Comparison of ENCODE assay signal across 11 mouse cellular contexts in genomic region chr19:9942539-9943533, GRCm38 (mm10). TPM values are rescaled to one million over a fixed set of nuclear protein-coding genes. Genes with fewer than 3 reads are reported as not detected.
A peak's percentile ranks its signal among the peaks of the same experiment; 100 is the strongest.
DNase-seq lines count a peak whose midpoint lies in the region; ATAC-seq and TF ChIP-seq lines count a peak whose summit lies in the region.
"Had no signal": no experiment of that assay in that cellular context is flagged by ENCODE, and none has a peak within 500 bp of the region (broad histone marks: within the 10 kb centered on the region; RNA-seq: fewer than 3 reads in every experiment).

No protein-coding gene starts in this region.

- TF ChIP-seq EP300 in heart, postnatal 0 days (IDR thresholded peaks at IDR 0.05; ENCODE audit: low read depth), result no peak

- no peaks in the 10 kb centered on the region for H3K27me3 ChIP-seq in kidney, embryonic 16.5 days (ENCODE audit: insufficient read depth, low read length)
- no peaks in the 10 kb centered on the region for H3K27me3 ChIP-seq in heart, postnatal 0 days (ENCODE audit: control insufficient read depth, insufficient read depth, low read length)

- H3K4me3 ChIP-seq in kidney, embryonic 16.5 days (ENCODE audit: low read length), result no peak overlapping the region
- H3K4me3 ChIP-seq in heart, postnatal 0 days (ENCODE audit: low read depth, low read length), result no peak overlapping the region

- peaks cover 14% of the 10 kb centered on the region for H3K4me1 ChIP-seq in kidney, embryonic 16.5 days (ENCODE audit: insufficient read depth, low read length)
- peaks cover 14% of the 10 kb centered on the region for H3K4me1 ChIP-seq in heart, postnatal 0 days (ENCODE audit: control insufficient read depth, insufficient read depth)

- 42% methylated on average over 10 of the region's 10 CpGs for whole genome bisulfite sequencing in kidney, embryonic 16.5 days
- 35% methylated on average over 10 of the region's 10 CpGs for WGBS in heart, postnatal 0 days

- no peak overlapping the region for H3K27ac ChIP-seq in kidney, embryonic 16.5 days (ENCODE audit: low read length)
- H3K27ac ChIP-seq in heart, postnatal 0 days (ENCODE audit: low read depth), result peak overlapping the region; percentile 28; the same call in 1 of the 2 replicates

- TF ChIP-seq CTCF in heart, postnatal 0 days (IDR thresholded peaks at IDR 0.05; ENCODE audit: low read depth), result no peak

- no peaks in the 10 kb centered on the region for H3K9me3 ChIP-seq in kidney, embryonic 16.5 days (ENCODE audit: low read length)
- no peaks in the 10 kb centered on the region for H3K9me3 ChIP-seq in heart, postnatal 0 days (replicated peaks; ENCODE audit: control insufficient read depth, low read length)

- no peaks in the 10 kb centered on the region for H3K36me3 ChIP-seq in kidney, embryonic 16.5 days (ENCODE audit: insufficient read depth, low read length)
- no peaks in the 10 kb centered on the region for H3K36me3 ChIP-seq in heart, postnatal 0 days (replicated peaks; ENCODE audit: control insufficient read depth, insufficient read depth, low read length)

- H3K4me2 ChIP-seq in kidney, embryonic 16.5 days (replicated peaks; ENCODE audit: low read depth, low read length), result no peak overlapping the region
- no peak overlapping the region for H3K4me2 ChIP-seq in heart, postnatal 0 days (ENCODE audit: low read depth, low read length)

- DNase-seq in kidney, adult 18-20 months, result no peak
- DNase-seq in MN1 (ENCODE audit: low spot score), result peak; percentile 16
- peak; percentile 18 for DNase-seq in heart, postnatal 0 days (ENCODE audit: low spot score)
- DNase-seq in cerebellum, postnatal 25 days, result no peak
- DNase-seq in frontal cortex, postnatal 36 days (ENCODE audit: low spot score in 2 of 2), result no peak
- DNase-seq in cerebellum, postnatal 14 days, result no peak
- DNase-seq: gastrocnemius, postnatal 36 days; layer of hippocampus, postnatal 36 days; thymus, adult 18-20 months had no signal

- ATAC-seq in kidney, embryonic 16.5 days (ENCODE audit: low FRiP score, low TSS enrichment), result peak; percentile 60; the same call in 1 of the 2 replicates
- peak; percentile 34 for ATAC-seq in heart, postnatal 0 days (ENCODE audit: insufficient read depth, low read depth)
- ATAC-seq in megakaryocyte, adult 5-6 weeks (ENCODE audit: poor library complexity, severe bottlenecking), result peak; percentile 31

- H3K9ac ChIP-seq in kidney, embryonic 16.5 days (replicated peaks; ENCODE audit: low read length), result no peak overlapping the region
- H3K9ac ChIP-seq in heart, postnatal 0 days (replicated peaks; ENCODE audit: low read depth, low read length), result no peak overlapping the region

RNA-seq across cellular contexts. Expression of gene Fth1, which starts 37.6 kb away (rescaled TPM):
- 1,651 and 1,666 TPM in 2 replicates for polyA plus RNA-seq in kidney, embryonic 16.5 days (2015; fragmentation: Nextera tagmentation; extraction: Ambion mirVana)
- total RNA-seq in heart, postnatal 0 days (2014; rRNA removed; ENCODE audit: low replicate concordance), result 396 and 524 TPM in 2 replicates
- 3,148 and 3,286 TPM in 2 replicates for polyA plus RNA-seq in heart, postnatal 0 days (2015; fragmentation: Nextera tagmentation; extraction: Ambion mirVana)
- total RNA-seq in megakaryocyte, adult 5-6 weeks (2015), result 1,271 and 1,296 TPM in 2 replicates
- 513 and 615 TPM in 2 replicates for total RNA-seq in megakaryocyte, adult 5-6 weeks (2017)

RNA-seq across cellular contexts. Expression of gene Incenp, which starts 43.5 kb away (rescaled TPM):
- polyA plus RNA-seq in kidney, embryonic 16.5 days (2015; fragmentation: Nextera tagmentation; extraction: Ambion mirVana), result 99.9 and 106 TPM in 2 replicates
- 14.6 and 27.3 TPM in 2 replicates for total RNA-seq in heart, postnatal 0 days (2014; rRNA removed; ENCODE audit: low replicate concordance)
- polyA plus RNA-seq in heart, postnatal 0 days (2015; fragmentation: Nextera tagmentation; extraction: Ambion mirVana), result 16.1 and 17.3 TPM in 2 replicates
- 204 and 205 TPM in 2 replicates for total RNA-seq in megakaryocyte, adult 5-6 weeks (2015)
- total RNA-seq in megakaryocyte, adult 5-6 weeks (2017), result 85.5 and 116 TPM in 2 replicates

RNA-seq across cellular contexts. Expression of gene Best1, which starts 58.6 kb away (rescaled TPM):
- 1.4 and 1.9 TPM in 2 replicates for polyA plus RNA-seq in kidney, embryonic 16.5 days (2015; fragmentation: Nextera tagmentation; extraction: Ambion mirVana)
- not detected in 2 replicates for total RNA-seq in heart, postnatal 0 days (2014; rRNA removed; ENCODE audit: low replicate concordance)
- 0.26 and 0.33 TPM in 2 replicates for polyA plus RNA-seq in heart, postnatal 0 days (2015; fragmentation: Nextera tagmentation; extraction: Ambion mirVana)
- total RNA-seq in megakaryocyte, adult 5-6 weeks (2015), result not detected in 2 replicates
- total RNA-seq in megakaryocyte, adult 5-6 weeks (2017), result not detected in 2 replicates

RNA-seq across cellular contexts. Expression of gene Rab3il1, which starts 58.6 kb away (rescaled TPM):
- 32.0 and 34.6 TPM in 2 replicates for polyA plus RNA-seq in kidney, embryonic 16.5 days (2015; fragmentation: Nextera tagmentation; extraction: Ambion mirVana)
- total RNA-seq in heart, postnatal 0 days (2014; rRNA removed; ENCODE audit: low replicate concordance), result 16.3 and 27.4 TPM in 2 replicates
- polyA plus RNA-seq in heart, postnatal 0 days (2015; fragmentation: Nextera tagmentation; extraction: Ambion mirVana), result 17.9 and 20.7 TPM in 2 replicates
- total RNA-seq in megakaryocyte, adult 5-6 weeks (2015), result 3.1 and 5.6 TPM in 2 replicates
- total RNA-seq in megakaryocyte, adult 5-6 weeks (2017), result 7.1 and 11.8 TPM in 2 replicates

Comparison
In these comparisons a context has a peak if more than half of its experiments do, and no peak if none do; other contexts are left out.
1. DNase-seq: peak in MN1 (single experiment) and heart, postnatal 0 days (single experiment); none in kidney, adult 18-20 months (single experiment), cerebellum, postnatal 25 days (0 of 2), frontal cortex, postnatal 36 days (0 of 2) and cerebellum, postnatal 14 days (0 of 2).
2. Peak in every context shown above with its lines, with median percentiles within 50 percentile points of each other: ATAC-seq.